Mouse (Mus musculus) ES-Bruce4 (cell line): ENCODE measurements around the gene Ppm1b. TPM values are rescaled to one million over a fixed set of nuclear protein-coding genes. Genes with fewer than 3 reads are reported as not detected.

ENCODE experiments used
- H3K27ac ChIP-seq: 2 replicates; pipeline ENCODE4 v1.5.1; 2012; ENCODE audit warnings: low read length, inconsistent platforms; ENCODE audit not compliant: insufficient read depth
- H3K27me3 ChIP-seq: 2 replicates; pipeline ENCODE4 v1.6.1; 2012; ENCODE audit warnings: mild to moderate bottlenecking, low read length, inconsistent platforms; ENCODE audit not compliant: control insufficient read depth, poor library complexity, insufficient read depth, severe bottlenecking
- H3K36me3 ChIP-seq: 2 replicates; pipeline ENCODE4 v1.6.1; 2012; ENCODE audit warnings: inconsistent platforms, mild to moderate bottlenecking, low read length, moderate library complexity; ENCODE audit not compliant: control insufficient read depth, poor library complexity, insufficient read depth, severe bottlenecking
- H3K4me1 ChIP-seq: one replicate; pipeline ENCODE4 v1.8.1; 2011; ENCODE audit warnings: low read length; ENCODE audit not compliant: control insufficient read depth, insufficient read depth
- H3K4me3 ChIP-seq: 2 replicates; pipeline ENCODE4 v1.5.1; 2011; ENCODE audit warnings: low read depth, mild to moderate bottlenecking, low read length
- H3K9ac ChIP-seq: 2 replicates; pipeline ENCODE4 v1.6.1; 2012; ENCODE audit warnings: low read depth, mild to moderate bottlenecking, inconsistent platforms; ENCODE audit not compliant: poor library complexity, severe bottlenecking
- H3K9me3 ChIP-seq: replicated peaks from 2 replicates; pipeline ENCODE4 v1.6.1; 2012; ENCODE audit warnings: mild to moderate bottlenecking, low read length, inconsistent platforms; ENCODE audit not compliant: control insufficient read depth, poor library complexity, insufficient read depth, severe bottlenecking
- CTCF ChIP-seq: IDR thresholded peaks from one replicate; pipeline ENCODE4 v1.8.1; 2011; ENCODE audit warnings: low read depth, low read length
- EP300 ChIP-seq: IDR thresholded peaks from 2 replicates; pipeline ENCODE4 v1.6.1; 2011; ENCODE audit warnings: low read depth, low read length; ENCODE audit not compliant: insufficient read depth
- POLR2A ChIP-seq: IDR thresholded peaks from one replicate; pipeline ENCODE4 v1.8.1; 2011; ENCODE audit warnings: low read length; ENCODE audit not compliant: insufficient read depth
- polyA plus RNA-seq: library from polyadenylated mRNA; stranded (reverse); fragments of >200 nt; gene quantifications from 2 replicates; pipeline ENCODE4 v1.2.4, GENCODE M21; 2011; ENCODE audit warnings: low read depth; ENCODE audit not compliant: missing spikeins, insufficient read depth, insufficient read length

The Ppm1b gene
- polyA plus RNA-seq, 1 experiment: 150 TPM

GRCm38 (mm10) chr17:85045160-85045559 lies 88.6 kb downstream of the Ppm1b start:
- Histone ChIP-seq H3K4me1 (no peaks in the 10 kb centered on the region), H3K4me3 (no peak overlapping the region), H3K27me3 (no peaks in the 10 kb centered on the region), H3K9ac (no peak overlapping the region), H3K27ac (no peak overlapping the region), H3K36me3 (no peaks in the 10 kb centered on the region), H3K9me3 (no peaks in the 10 kb centered on the region)
- TF ChIP-seq CTCF (no peak), POLR2A (no peak), EP300 (no peak)

GRCm38 (mm10) chr17:85048379-85048778 lies 91.8 kb downstream of the Ppm1b start:
- H3K36me3 ChIP-seq: no peaks in the 10 kb centered on the region
- no peak overlapping the region for H3K4me3 ChIP-seq
- H3K4me1 ChIP-seq: no peaks in the 10 kb centered on the region
- no peaks in the 10 kb centered on the region for H3K27me3 ChIP-seq
- TF ChIP-seq CTCF (no peak), POLR2A (no peak), EP300 (no peak)
- H3K27ac ChIP-seq: no peak overlapping the region
- no peaks in the 10 kb centered on the region for H3K9me3 ChIP-seq
- H3K9ac ChIP-seq: no peak overlapping the region

- H3K27ac ChIP-seq: no peak overlapping the region
- H3K9ac ChIP-seq: no peak overlapping the region
- H3K4me3 ChIP-seq: no peak overlapping the region
- no peaks in the 10 kb centered on the region for H3K9me3 ChIP-seq
- H3K36me3 ChIP-seq: no peaks in the 10 kb centered on the region
- TF ChIP-seq EP300 (no peak), POLR2A (no peak), CTCF (no peak)
- no peaks in the 10 kb centered on the region for H3K27me3 ChIP-seq
- H3K4me1 ChIP-seq: no peaks in the 10 kb centered on the region
These were observed 101.7 kb downstream of the Ppm1b start for GRCm38 (mm10) chr17:85058276-85058675.

- H3K4me1 ChIP-seq: no peaks in the 10 kb centered on the region
- no peak overlapping the region for H3K4me3 ChIP-seq
- no peaks in the 10 kb centered on the region for H3K36me3 ChIP-seq
- H3K9me3 ChIP-seq: no peaks in the 10 kb centered on the region
- no peak for TF ChIP-seq CTCF
- TF ChIP-seq EP300: no peak
- H3K27ac ChIP-seq: no peak overlapping the region
- H3K27me3 ChIP-seq: no peaks in the 10 kb centered on the region
- H3K9ac ChIP-seq: no peak overlapping the region
These were observed 102.6 kb downstream of the Ppm1b start for GRCm38 (mm10) chr17:85059136-85059535.

- Histone ChIP-seq H3K4me1 (no peaks in the 10 kb centered on the region), H3K27ac (no peak overlapping the region), H3K9me3 (no peaks in the 10 kb centered on the region), H3K4me3 (no peak overlapping the region), H3K27me3 (no peaks in the 10 kb centered on the region), H3K9ac (no peak overlapping the region), H3K36me3 (peaks cover 2% of the 10 kb centered on the region; the same call in 1 of the 2 replicates)
- no peak for TF ChIP-seq CTCF
- no peak for TF ChIP-seq EP300
- no peak for TF ChIP-seq POLR2A
These were observed 107.0 kb downstream of the Ppm1b start for GRCm38 (mm10) chr17:85063560-85063959.

- Histone ChIP-seq H3K9ac (no peak overlapping the region), H3K4me1 (no peaks in the 10 kb centered on the region), H3K9me3 (no peaks in the 10 kb centered on the region), H3K4me3 (no peak overlapping the region), H3K27ac (no peak overlapping the region), H3K27me3 (no peaks in the 10 kb centered on the region), H3K36me3 (peaks cover 5% of the 10 kb centered on the region; the same call in 1 of the 2 replicates)
- TF ChIP-seq CTCF (no peak), EP300 (no peak), POLR2A (no peak)
These were observed 110.8 kb downstream of the Ppm1b start for GRCm38 (mm10) chr17:85067331-85067730.
